Mouse (Mus musculus): ENCODE measurements around the gene Fbxw5.

GRCm38 (mm10) chr2:25463630-25464029, 36.9 kb upstream of the Fbxw5 start:
- TF ChIP-seq CTCF (IDR thresholded peaks at IDR 0.05; ENCODE audit: low read depth, low read length) (no peak), POLR2A (IDR thresholded peaks at IDR 0.05; ENCODE audit: extremely low read depth, insufficient read depth, low read length) (no peak)

Data from liver, adult 2 months (tissue).